Mouse (Mus musculus): ENCODE measurements around the gene Ssbp4. TPM values are rescaled to one million over a fixed set of nuclear protein-coding genes. Genes with fewer than 3 reads are reported as not detected.
A peak's percentile ranks its signal among the peaks of the same experiment; 100 is the strongest.

Ssbp4 gene
- polyA plus RNA-seq, 1 experiment from 2014 or later, result 100 TPM

GRCm38 (mm10) chr8:70561357-70561756 lies 47.3 kb downstream of the Ssbp4 start:
- no peak for ATAC-seq (ENCODE audit: insufficient number of reproducible peaks, insufficient read depth, low FRiP score, low TSS enrichment, low read depth)
- Histone ChIP-seq H3K36me3 (peaks cover 13% of the 10 kb centered on the region), H3K9ac (no peak overlapping the region), H3K4me1 (peaks cover 19% of the 10 kb centered on the region), H3K27ac (no peak overlapping the region), H3K27me3 (no peaks in the 10 kb centered on the region), H3K4me2 (no peak overlapping the region), H3K9me3 (no peaks in the 10 kb centered on the region), H3K4me3 (no peak overlapping the region)
- 75% methylated on average over 4 of the region's 4 CpGs for WGBS

GRCm38 (mm10) chr8:70560564-70560963 lies 48.1 kb downstream of the Ssbp4 start:
- 73% methylated on average over 3 of the region's 3 CpGs for WGBS
- Histone ChIP-seq H3K4me3 (no peak overlapping the region), H3K4me2 (no peak overlapping the region), H3K27me3 (no peaks in the 10 kb centered on the region), H3K4me1 (peaks cover 16% of the 10 kb centered on the region), H3K36me3 (peaks cover 11% of the 10 kb centered on the region), H3K9ac (no peak overlapping the region), H3K9me3 (no peaks in the 10 kb centered on the region), H3K27ac (no peak overlapping the region)
- no peak for ATAC-seq (ENCODE audit: insufficient number of reproducible peaks, insufficient read depth, low FRiP score, low TSS enrichment, low read depth)

- Histone ChIP-seq H3K9me3 (no peaks in the 10 kb centered on the region), H3K36me3 (peaks cover 9% of the 10 kb centered on the region), H3K27me3 (no peaks in the 10 kb centered on the region), H3K27ac (no peak overlapping the region), H3K9ac (no peak overlapping the region), H3K4me3 (no peak overlapping the region), H3K4me1 (peaks cover 12% of the 10 kb centered on the region), H3K4me2 (no peak overlapping the region)
- 97% methylated on average over 2 of the region's 2 CpGs for WGBS
- no peak for ATAC-seq (ENCODE audit: insufficient number of reproducible peaks, insufficient read depth, low FRiP score, low TSS enrichment, low read depth)
Observed at GRCm38 (mm10) chr8:70560096-70560495, 48.6 kb downstream of the Ssbp4 start.

GRCm38 (mm10) chr8:70558983-70559382 lies 49.7 kb downstream of the Ssbp4 start:
- H3K4me1 ChIP-seq, result peaks cover 5% of the 10 kb centered on the region; the same call in 1 of the 2 replicates
- no peak overlapping the region for H3K27ac ChIP-seq
- peaks cover 6% of the 10 kb centered on the region; the same call in 1 of the 2 replicates for H3K36me3 ChIP-seq
- H3K4me2 ChIP-seq, result no peak overlapping the region
- WGBS, result 71% methylated on average over 3 of the region's 3 CpGs
- no peak overlapping the region for H3K9ac ChIP-seq
- H3K9me3 ChIP-seq, result no peaks in the 10 kb centered on the region
- ATAC-seq (ENCODE audit: insufficient number of reproducible peaks, insufficient read depth, low FRiP score, low TSS enrichment, low read depth), result no peak
- H3K4me3 ChIP-seq, result no peak overlapping the region
- H3K27me3 ChIP-seq, result no peaks in the 10 kb centered on the region

GRCm38 (mm10) chr8:70558334-70558733 lies 50.3 kb downstream of the Ssbp4 start:
- WGBS, result 74% methylated on average over 4 of the region's 4 CpGs
- H3K36me3 ChIP-seq, result peaks cover 6% of the 10 kb centered on the region; the same call in 1 of the 2 replicates
- no peak for ATAC-seq (ENCODE audit: insufficient number of reproducible peaks, insufficient read depth, low FRiP score, low TSS enrichment, low read depth)
- 0 out of 2 replicates have a peak overlapping the region, but pooled peaks have one; percentile 33 for H3K27ac ChIP-seq
- H3K4me2 ChIP-seq, result no peak overlapping the region
- peaks cover 12% of the 10 kb centered on the region for H3K4me1 ChIP-seq
- no peaks in the 10 kb centered on the region for H3K27me3 ChIP-seq
- no peaks in the 10 kb centered on the region for H3K9me3 ChIP-seq
- no peak overlapping the region for H3K4me3 ChIP-seq
- peak overlapping the region; percentile 40; the same call in 1 of the 2 replicates for H3K9ac ChIP-seq

GRCm38 (mm10) chr8:70555079-70555747 lies 53.5 kb downstream of the Ssbp4 start:
- no peaks in the 10 kb centered on the region for H3K27me3 ChIP-seq
- H3K4me1 ChIP-seq, result peaks cover 24% of the 10 kb centered on the region
- H3K4me2 ChIP-seq, result no peak overlapping the region
- no peak overlapping the region for H3K27ac ChIP-seq
- no peak for ATAC-seq (ENCODE audit: insufficient number of reproducible peaks, insufficient read depth, low FRiP score, low TSS enrichment, low read depth)
- WGBS, result 93% methylated on average over 4 of the region's 4 CpGs
- H3K9me3 ChIP-seq, result no peaks in the 10 kb centered on the region
- peaks cover 6% of the 10 kb centered on the region; the same call in 1 of the 2 replicates for H3K36me3 ChIP-seq
- no peak overlapping the region for H3K9ac ChIP-seq
- H3K4me3 ChIP-seq, result no peak overlapping the region

GRCm38 (mm10) chr8:70553740-70554139 lies 54.9 kb downstream of the Ssbp4 start:
- H3K9ac ChIP-seq, result no peak overlapping the region
- no peak overlapping the region for H3K27ac ChIP-seq
- no peak for ATAC-seq (ENCODE audit: insufficient number of reproducible peaks, insufficient read depth, low FRiP score, low TSS enrichment, low read depth)
- H3K9me3 ChIP-seq, result no peaks in the 10 kb centered on the region
- peaks cover 24% of the 10 kb centered on the region for H3K4me1 ChIP-seq
- no peaks in the 10 kb centered on the region for H3K27me3 ChIP-seq
- H3K4me3 ChIP-seq, result no peak overlapping the region
- no peak overlapping the region for H3K4me2 ChIP-seq
- H3K36me3 ChIP-seq, result peaks cover 2% of the 10 kb centered on the region; the same call in 1 of the 2 replicates

- Histone ChIP-seq H3K9ac (no peak overlapping the region), H3K4me3 (no peak overlapping the region), H3K27ac (no peak overlapping the region), H3K27me3 (no peaks in the 10 kb centered on the region), H3K36me3 (peaks cover 2% of the 10 kb centered on the region; the same call in 1 of the 2 replicates), H3K4me1 (peaks cover 18% of the 10 kb centered on the region), H3K9me3 (no peaks in the 10 kb centered on the region), H3K4me2 (no peak overlapping the region)
- ATAC-seq (ENCODE audit: insufficient number of reproducible peaks, insufficient read depth, low FRiP score, low TSS enrichment, low read depth), result no peak
- WGBS, result 76% methylated on average over 1 of the region's 1 CpGs
Observed at GRCm38 (mm10) chr8:70552836-70553235, 55.8 kb downstream of the Ssbp4 start.

- Histone ChIP-seq H3K9ac (no peak overlapping the region), H3K4me1 (peaks cover 18% of the 10 kb centered on the region), H3K4me3 (no peak overlapping the region), H3K4me2 (no peak overlapping the region), H3K36me3 (no peaks in the 10 kb centered on the region; the same call in 1 of the 2 replicates), H3K9me3 (no peaks in the 10 kb centered on the region), H3K27ac (no peak overlapping the region), H3K27me3 (no peaks in the 10 kb centered on the region)
- 65% methylated on average over 3 of the region's 3 CpGs for WGBS
- no peak for ATAC-seq (ENCODE audit: insufficient number of reproducible peaks, insufficient read depth, low FRiP score, low TSS enrichment, low read depth)
Observed at GRCm38 (mm10) chr8:70551558-70552161, 57.0 kb downstream of the Ssbp4 start.

GRCm38 (mm10) chr8:70549412-70550184 lies 59.1 kb downstream of the Ssbp4 start:
- Histone ChIP-seq H3K36me3 (0 out of 2 replicates have a peak, but pooled peaks cover 4% of the 10 kb centered on the region), H3K4me1 (peaks cover 18% of the 10 kb centered on the region), H3K9ac (no peak overlapping the region), H3K4me2 (no peak overlapping the region), H3K27me3 (no peaks in the 10 kb centered on the region), H3K27ac (no peak overlapping the region), H3K4me3 (no peak overlapping the region), H3K9me3 (no peaks in the 10 kb centered on the region)
- ATAC-seq (ENCODE audit: insufficient number of reproducible peaks, insufficient read depth, low FRiP score, low TSS enrichment, low read depth), result no peak
- 90% methylated on average over 10 of the region's 10 CpGs for WGBS

- Histone ChIP-seq H3K36me3 (peaks cover 4% of the 10 kb centered on the region; the same call in 1 of the 2 replicates), H3K4me3 (no peak overlapping the region), H3K27me3 (no peaks in the 10 kb centered on the region), H3K4me2 (no peak overlapping the region), H3K9ac (no peak overlapping the region), H3K9me3 (no peaks in the 10 kb centered on the region), H3K4me1 (peaks cover 16% of the 10 kb centered on the region), H3K27ac (no peak overlapping the region)
- 84% methylated on average over 6 of the region's 6 CpGs for WGBS
- ATAC-seq (ENCODE audit: insufficient number of reproducible peaks, insufficient read depth, low FRiP score, low TSS enrichment, low read depth), result no peak
Observed at GRCm38 (mm10) chr8:70547762-70548161, 60.9 kb downstream of the Ssbp4 start.
